Mouse (Mus musculus): ENCODE data around the gene Gm11032.

Gm11032 gene

GRCm38 (mm10) chr11:4620017-4620485 lies at the start of gene Gm11032:
Gm11032 (plus strand) TSS chr11:4620067.
- DNase-seq (ENCODE audit: low spot score in 2 of 2): no peak

GRCm38 (mm10) chr11:4571491-4571901 lies 48.4 kb upstream of the Gm11032 start:
- no peak for DNase-seq (ENCODE audit: low spot score in 2 of 2)

- peak in 1 of 2 experiments; percentile 40 for DNase-seq (ENCODE audit: low spot score in 2 of 2)
Measured at GRCm38 (mm10) chr11:4576090-4576732, 43.7 kb upstream of the Gm11032 start.

- DNase-seq (ENCODE audit: low spot score in 2 of 2): no peak
Measured at GRCm38 (mm10) chr11:4577079-4577478, 42.8 kb upstream of the Gm11032 start.

DNA sequence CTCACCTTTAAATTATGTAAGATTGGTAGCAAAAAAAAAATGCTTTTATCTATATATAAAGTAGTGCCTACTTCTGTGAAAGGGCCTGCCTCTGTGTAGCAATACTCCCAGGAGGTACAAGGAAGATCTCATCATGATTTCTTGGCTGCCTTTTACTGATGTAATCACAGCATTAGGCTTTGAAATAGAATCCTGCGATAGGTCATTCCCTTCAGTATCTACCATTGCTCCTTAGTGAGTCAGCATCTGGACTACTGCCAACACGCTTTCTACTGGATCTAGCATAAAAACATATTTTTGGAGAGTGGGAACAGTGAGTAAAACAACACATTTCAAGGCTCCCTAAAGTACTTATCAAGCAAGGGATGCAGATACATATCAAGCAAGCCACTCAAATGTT lies 41.2 kb upstream of the Gm11032 start:
- DNase-seq (ENCODE audit: low spot score in 2 of 2): peak in 1 of 2 experiments; percentile 60

DNA sequence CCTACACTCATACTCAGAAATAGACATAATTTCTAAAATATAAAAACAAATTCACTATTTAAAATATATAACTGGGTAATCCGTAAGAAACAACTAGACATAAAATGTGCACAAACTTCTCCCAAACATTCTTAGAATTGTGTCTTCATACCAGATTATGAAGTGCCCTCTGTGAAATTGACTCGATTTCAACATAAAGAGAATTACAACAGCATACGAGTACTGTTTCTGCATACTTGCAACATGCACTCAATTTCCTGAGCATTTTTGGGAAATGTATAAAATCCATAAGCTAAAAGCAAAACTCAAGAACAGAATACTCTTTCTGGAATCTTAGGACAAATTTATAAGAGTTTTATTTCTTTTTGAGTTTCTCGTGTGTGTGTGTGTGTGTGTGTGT lies 28.1 kb upstream of the Gm11032 start:
- no peak for DNase-seq (ENCODE audit: low spot score in 2 of 2)

- no peak for DNase-seq (ENCODE audit: low spot score in 2 of 2)
Measured at GRCm38 (mm10) chr11:4593491-4593848, 26.4 kb upstream of the Gm11032 start.

DNA sequence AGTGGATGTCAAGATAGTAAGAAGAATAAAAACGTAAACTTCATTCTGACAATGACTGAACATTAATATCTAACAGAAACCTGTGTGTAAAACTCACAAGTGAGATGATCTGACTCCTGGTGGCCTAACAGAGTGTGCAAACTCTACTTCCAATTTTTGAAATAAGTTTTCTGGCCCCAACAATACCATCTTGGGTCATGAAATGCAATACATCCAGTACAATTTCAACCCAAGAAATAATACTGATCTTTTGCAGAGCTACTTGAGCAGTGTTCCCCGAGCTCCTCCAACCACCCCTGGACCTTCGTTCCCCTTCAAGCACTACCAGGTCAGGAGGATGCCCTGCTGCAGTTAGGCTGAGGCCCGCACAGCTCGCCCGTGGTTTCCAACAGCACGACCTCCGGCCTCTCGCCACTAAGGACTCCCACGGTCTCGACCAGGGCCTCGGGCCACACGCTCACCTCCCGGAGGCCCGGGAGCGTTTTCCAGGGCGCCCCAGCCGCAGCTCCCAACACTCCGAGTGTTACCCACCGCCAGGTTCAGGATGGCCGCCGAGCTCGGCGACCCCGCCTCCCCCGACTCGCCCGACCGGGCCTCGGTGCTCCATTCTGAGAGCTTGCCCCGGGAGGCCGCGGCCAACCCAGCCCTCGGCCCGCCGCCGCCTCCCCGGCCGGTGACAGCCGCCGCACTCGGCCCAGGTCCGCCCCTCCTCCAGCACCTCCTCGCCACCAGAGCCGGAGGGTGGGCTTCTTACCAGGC lies 25.8 kb upstream of the Gm11032 start:
- peak; percentile 65 to 82 for DNase-seq (ENCODE audit: low spot score in 2 of 2)

DNA sequence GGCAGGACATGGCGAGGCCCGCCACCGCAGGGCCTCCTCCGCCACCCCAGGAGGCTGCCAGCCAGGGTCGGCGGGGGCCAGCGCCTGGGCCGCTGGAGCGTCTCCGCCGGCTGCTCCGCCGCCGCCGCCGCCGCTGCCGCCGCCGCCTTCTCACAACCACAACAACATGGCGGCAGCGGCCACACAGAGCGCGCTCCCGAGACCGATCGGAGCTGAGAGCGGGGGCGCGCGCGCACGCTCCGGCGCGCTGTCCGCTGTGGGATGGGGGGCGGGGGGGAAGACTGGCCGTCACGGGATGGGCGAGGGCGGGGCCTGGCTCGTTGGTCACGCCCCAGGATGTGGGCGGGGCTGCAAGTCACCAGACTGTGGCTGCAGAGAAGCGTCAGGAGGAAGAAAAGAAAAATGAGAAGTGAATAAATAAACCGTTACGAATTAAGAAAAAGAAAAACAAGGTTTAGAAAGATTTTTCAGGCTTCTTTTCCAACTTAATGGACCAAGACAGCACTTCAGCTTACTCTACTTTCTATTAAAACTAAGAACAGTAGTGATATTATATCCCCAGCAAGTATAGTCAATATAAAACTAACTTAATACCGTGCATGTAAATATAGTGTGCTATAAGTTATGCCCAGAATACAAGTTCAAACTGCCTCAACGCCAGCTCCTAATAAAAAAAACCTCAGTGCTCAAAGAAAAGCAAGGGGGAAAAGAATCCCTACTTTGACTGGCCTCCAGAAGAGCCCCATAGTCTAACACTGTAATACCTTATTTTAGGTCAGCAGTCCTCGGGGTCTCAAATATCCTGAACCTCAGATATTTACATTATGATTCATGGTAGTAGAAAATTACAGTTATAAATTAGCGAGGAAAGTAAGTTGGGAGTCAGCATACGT lies 25.0 kb upstream of the Gm11032 start, which contains the start of gene Mtmr3:
TSS of gene Mtmr3 (minus strand) at position 256 of the 893 bp plus-strand sequence.
- peak; percentile 98 to 99 for DNase-seq (ENCODE audit: low spot score in 2 of 2)

DNA sequence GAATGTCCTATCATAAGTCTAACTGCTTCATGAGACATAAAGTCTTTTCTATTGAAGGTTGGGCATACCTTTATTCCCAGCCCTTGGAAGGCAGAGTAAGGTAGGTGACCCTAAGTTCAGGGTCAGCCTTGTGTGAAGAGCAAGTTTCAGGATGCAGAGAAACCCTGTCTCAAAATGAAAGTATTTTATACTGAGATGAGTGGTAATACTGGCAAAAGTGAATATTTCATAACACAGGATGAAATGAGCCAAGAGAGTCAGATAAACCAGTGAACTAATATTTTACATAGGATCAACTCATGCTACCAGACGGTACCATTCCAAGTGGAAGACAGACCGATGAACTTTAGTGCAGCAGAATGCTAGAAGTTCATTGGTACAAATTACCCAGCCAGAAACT lies 21.5 kb upstream of the Gm11032 start:
- DNase-seq (ENCODE audit: low spot score in 2 of 2): no peak

GRCm38 (mm10) chr11:4599916-4600315 lies 20.0 kb upstream of the Gm11032 start:
- no peak for DNase-seq (ENCODE audit: low spot score in 2 of 2)

GRCm38 (mm10) chr11:4601890-4602289 lies 18.0 kb upstream of the Gm11032 start:
- DNase-seq (ENCODE audit: low spot score in 2 of 2): no peak

- DNase-seq (ENCODE audit: low spot score in 2 of 2): peak; percentile 34 to 50
Measured at GRCm38 (mm10) chr11:4602691-4603441, 17.0 kb upstream of the Gm11032 start.

GRCm38 (mm10) chr11:4604441-4604840 lies 15.4 kb upstream of the Gm11032 start:
- no peak for DNase-seq (ENCODE audit: low spot score in 2 of 2)

- peak in 1 of 2 experiments; percentile 72 for DNase-seq (ENCODE audit: low spot score in 2 of 2)
Measured at GRCm38 (mm10) chr11:4605414-4605813, 14.5 kb upstream of the Gm11032 start.

DNA sequence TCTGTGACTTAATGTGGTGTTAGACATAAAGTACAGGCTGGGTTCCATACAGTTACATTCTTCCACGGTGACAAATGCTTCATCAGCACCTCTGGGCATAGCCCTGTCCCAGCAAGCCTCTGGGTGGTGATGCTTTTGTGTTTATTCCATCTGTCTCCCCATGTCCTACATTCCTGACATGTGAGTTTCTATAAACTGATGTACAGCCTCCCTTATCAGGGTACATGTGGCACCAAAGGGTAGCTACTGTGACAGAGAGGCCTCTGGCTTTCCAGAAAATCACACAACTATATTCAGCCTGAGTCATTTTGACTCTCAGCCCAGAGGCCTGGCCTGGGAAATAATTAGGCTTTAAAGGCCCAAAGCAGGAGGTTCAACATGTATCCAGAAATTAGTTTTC lies 13.3 kb upstream of the Gm11032 start:
- no peak for DNase-seq (ENCODE audit: low spot score in 2 of 2)

DNA sequence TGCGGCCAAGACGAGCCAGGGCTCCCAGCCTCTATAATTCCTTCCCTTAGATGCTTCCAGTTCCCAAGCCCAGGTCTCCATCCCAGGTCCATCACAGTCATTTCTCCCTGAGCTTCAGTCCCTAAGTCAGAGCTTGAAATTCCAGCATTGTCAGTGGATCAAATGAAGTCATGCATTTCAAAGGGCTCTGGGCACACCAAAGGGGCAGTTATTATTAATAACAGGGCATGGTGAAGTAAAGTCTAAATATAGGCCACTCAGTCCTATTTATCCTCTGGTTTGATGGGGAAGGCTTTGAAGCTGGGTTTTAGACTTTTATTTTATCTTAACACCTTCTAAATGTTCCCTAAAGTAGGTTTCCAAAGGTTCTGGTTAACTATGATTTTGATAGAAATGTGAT lies 8.0 kb upstream of the Gm11032 start:
- no peak for DNase-seq (ENCODE audit: low spot score in 2 of 2)

DNA sequence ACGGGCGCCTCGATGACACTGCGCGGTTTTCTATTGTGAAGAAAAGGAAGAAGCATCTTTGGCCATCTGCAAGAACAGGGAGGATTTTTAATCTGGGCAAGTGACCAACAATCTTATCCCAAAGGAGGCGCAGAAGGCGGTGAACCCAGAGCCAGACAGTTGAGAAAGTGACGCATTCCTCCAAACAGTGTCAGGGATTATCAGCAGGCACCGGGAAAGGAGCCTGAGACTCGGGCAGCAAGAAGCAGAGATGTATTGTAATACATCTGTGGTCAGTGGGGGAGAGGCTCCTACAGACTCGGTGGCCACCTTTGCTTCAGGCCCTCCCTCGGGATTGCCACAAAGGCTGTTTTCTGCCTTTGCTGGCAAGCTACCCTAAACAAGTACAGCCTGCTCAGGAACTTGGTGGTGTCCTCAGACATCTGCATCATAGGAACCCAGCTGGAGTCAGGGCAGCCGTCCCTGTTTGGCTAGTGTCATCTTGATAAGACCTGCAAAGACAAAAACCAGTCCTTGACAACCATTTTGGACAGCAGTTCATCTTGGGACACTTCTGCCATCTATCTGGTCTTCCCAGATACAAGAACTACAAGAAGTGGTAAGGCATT lies 738 bp downstream of the Gm11032 start:
- DNase-seq (ENCODE audit: low spot score in 2 of 2): no peak

- DNase-seq (ENCODE audit: low spot score in 2 of 2): no peak
Measured at GRCm38 (mm10) chr11:4621866-4622265, 2.0 kb downstream of the Gm11032 start.

DNA sequence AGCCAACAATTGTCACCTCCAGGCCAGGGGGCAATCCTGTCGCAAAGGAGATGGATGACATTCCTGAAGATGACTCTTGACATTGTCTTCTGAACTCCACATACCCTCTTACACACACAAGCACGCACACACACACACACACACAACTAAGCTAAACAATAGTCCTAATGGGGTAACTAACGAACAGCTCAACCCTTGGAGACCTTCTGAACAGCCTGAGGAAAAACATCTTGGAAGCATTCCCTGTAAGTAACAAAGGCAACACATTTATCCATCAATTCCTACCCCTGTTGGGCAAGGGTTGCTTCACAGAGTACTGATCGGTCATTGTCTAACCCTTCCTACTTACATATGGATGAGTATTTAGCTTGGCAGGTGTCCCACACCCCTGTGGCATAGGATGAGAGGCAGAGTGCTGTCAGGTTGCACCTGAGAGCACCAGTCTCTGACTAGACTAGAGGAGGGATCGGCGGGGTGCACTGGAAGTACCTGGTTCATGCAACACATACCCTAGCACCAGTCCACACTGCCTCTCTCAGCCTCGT lies 2.6 kb downstream of the Gm11032 start:
- DNase-seq (ENCODE audit: low spot score in 2 of 2): no peak

DNA sequence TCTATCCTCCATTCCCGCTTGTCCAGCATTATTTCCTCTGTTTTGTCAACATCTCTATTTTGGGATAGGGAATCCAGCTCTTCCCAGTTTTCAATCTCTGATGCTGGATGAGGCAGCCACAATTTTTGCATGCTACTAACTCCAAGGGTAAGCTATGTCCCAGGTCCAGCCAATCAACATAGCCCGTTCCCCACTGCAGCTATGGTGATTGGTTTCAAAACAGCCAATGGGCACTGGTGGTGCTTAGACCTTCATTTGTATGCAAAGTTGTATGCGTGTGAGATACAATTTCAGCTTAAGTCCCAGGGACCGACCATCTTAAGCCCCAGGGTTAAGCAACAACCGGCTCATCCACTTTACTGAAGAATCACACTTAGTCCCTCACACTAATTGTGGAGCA lies 3.1 kb downstream of the Gm11032 start:
- no peak for DNase-seq (ENCODE audit: low spot score in 2 of 2)

All from spleen, postnatal 10 days (tissue).